Mouse (Mus musculus): ENCODE measurements around the gene Tbc1d8. TPM values are rescaled to one million over a fixed set of nuclear protein-coding genes. Genes with fewer than 3 reads are reported as not detected.

The Tbc1d8 gene
- polyA plus RNA-seq, 1 experiment, result 26.8 TPM

DNA sequence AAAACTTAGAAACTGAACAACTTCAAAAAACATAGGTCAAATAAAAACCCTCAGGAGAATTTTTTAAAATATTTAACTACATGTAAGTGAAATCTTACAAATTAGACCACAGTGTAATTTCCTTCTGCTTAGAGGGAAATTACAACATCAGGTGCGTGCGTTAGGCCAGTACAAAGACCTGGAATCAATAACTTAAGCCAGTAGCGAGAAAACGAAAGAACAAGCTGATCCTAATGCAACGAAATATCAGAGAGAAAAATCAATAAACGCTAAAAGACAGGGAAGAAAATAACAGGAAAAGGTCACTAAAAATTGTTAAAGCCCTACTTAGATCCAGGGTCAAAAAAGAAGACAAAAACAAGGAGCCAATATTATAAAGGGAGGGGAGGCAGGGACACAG is 44.3 kb downstream of the Tbc1d8 start:
- Histone ChIP-seq H3K4me3 (ENCODE audit: control insufficient read depth, insufficient read depth, low read length) (no peak overlapping the region), H3K36me3 (ENCODE audit: control insufficient read depth, insufficient read depth, low read length) (no peaks in the 10 kb centered on the region), H3K4me1 (replicated peaks; ENCODE audit: control insufficient read depth, insufficient read depth, low read length) (no peaks in the 10 kb centered on the region), H3K27me3 (ENCODE audit: control insufficient read depth, insufficient read depth, low read length) (no peaks in the 10 kb centered on the region), H3K27ac (ENCODE audit: control insufficient read depth, insufficient read depth, low read length) (no peak overlapping the region)
- no peak for DNase-seq
- TF ChIP-seq CTCF (IDR thresholded peaks at IDR 0.05; ENCODE audit: borderline replicate concordance, control insufficient read depth, extremely low read depth, insufficient read depth, low read length, poor library complexity), result no peak
- WGBS, result 95% methylated on average over 6 of the region's 6 CpGs

DNA sequence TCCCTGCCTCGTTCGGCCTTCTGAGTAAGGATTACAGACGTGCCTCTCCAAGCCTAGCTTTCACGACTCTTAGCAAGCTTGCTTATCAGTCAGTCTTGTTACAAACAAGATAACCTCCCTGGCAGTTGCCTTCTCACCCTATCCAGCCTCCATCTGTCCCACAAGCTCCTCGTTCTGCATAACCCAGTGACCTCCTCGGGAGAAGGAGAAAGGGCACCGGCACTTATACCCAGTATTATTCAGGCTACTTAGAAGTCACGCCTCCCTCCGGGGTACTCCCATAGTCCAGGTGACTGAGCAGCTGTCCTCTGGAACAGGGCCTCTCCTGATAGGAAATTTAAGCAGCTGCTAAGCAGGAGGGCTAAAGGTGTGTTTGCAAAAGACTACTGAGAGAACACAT is 48.5 kb downstream of the Tbc1d8 start:
- TF ChIP-seq POLR2A (IDR thresholded peaks at IDR 0.05; ENCODE audit: control insufficient read depth, extremely low read depth, insufficient read depth, low read length, poor library complexity) (no peak), CTCF (IDR thresholded peaks at IDR 0.05; ENCODE audit: borderline replicate concordance, control insufficient read depth, extremely low read depth, insufficient read depth, low read length, poor library complexity) (no peak)
- DNase-seq, result no peak
- Histone ChIP-seq H3K27ac (ENCODE audit: control insufficient read depth, insufficient read depth, low read length) (no peak overlapping the region), H3K4me1 (replicated peaks; ENCODE audit: control insufficient read depth, insufficient read depth, low read length) (no peaks in the 10 kb centered on the region), H3K36me3 (ENCODE audit: control insufficient read depth, insufficient read depth, low read length) (no peaks in the 10 kb centered on the region), H3K4me3 (ENCODE audit: control insufficient read depth, insufficient read depth, low read length) (no peak overlapping the region), H3K27me3 (ENCODE audit: control insufficient read depth, insufficient read depth, low read length) (no peaks in the 10 kb centered on the region)
- WGBS, result 95% methylated on average over 9 of the region's 9 CpGs

DNA sequence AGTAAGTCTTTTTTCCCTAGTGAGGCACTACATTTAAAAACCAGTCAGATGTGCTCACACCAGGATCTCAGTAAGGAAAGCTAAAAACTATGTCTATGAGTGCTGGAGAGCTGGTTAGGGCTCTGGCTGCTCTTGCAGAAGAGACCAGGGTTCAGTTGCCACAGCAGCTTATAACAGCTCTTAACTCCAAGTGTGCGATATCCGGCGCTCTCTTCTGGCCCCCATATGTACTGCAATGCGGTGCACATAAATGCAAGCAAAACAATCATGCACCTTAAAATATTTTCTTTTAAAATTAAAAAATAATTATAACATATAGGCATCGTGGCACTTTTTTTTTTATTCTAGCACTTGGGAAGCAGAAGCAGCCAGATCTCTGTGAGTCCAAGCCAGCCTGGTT is 49.5 kb downstream of the Tbc1d8 start:
- 94% methylated on average over 5 of the region's 5 CpGs for WGBS
- no peak for TF ChIP-seq POLR2A (IDR thresholded peaks at IDR 0.05; ENCODE audit: control insufficient read depth, extremely low read depth, insufficient read depth, low read length, poor library complexity)
- no peak for TF ChIP-seq CTCF (IDR thresholded peaks at IDR 0.05; ENCODE audit: borderline replicate concordance, control insufficient read depth, extremely low read depth, insufficient read depth, low read length, poor library complexity)
- H3K27ac ChIP-seq (ENCODE audit: control insufficient read depth, insufficient read depth, low read length), result no peak overlapping the region
- no peaks in the 10 kb centered on the region for H3K36me3 ChIP-seq (ENCODE audit: control insufficient read depth, insufficient read depth, low read length)
- no peaks in the 10 kb centered on the region for H3K4me1 ChIP-seq (replicated peaks; ENCODE audit: control insufficient read depth, insufficient read depth, low read length)
- H3K4me3 ChIP-seq (ENCODE audit: control insufficient read depth, insufficient read depth, low read length), result no peak overlapping the region
- no peaks in the 10 kb centered on the region for H3K27me3 ChIP-seq (ENCODE audit: control insufficient read depth, insufficient read depth, low read length)
- DNase-seq, result peak; percentile 24

DNA sequence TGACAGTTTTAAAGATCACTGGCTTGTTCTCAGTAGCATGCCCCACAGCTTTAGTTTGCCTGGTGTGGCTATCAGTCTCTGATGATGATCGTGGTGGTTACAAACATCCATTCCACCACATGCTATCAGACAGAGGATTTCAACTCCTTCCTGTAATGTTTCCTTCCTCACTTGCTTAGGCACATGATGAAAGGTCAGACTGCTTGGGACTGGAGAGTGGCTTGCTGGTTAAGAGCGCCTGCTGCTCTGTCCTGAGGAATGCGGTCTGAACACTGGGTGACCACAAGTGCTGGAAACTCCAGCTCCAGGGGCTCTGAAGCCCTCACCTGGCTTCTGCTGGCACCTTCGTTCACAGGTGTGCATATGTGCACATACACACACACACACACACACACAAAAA is 50.3 kb downstream of the Tbc1d8 start:
- no peaks in the 10 kb centered on the region for H3K4me1 ChIP-seq (replicated peaks; ENCODE audit: control insufficient read depth, insufficient read depth, low read length)
- no peak overlapping the region for H3K27ac ChIP-seq (ENCODE audit: control insufficient read depth, insufficient read depth, low read length)
- DNase-seq, result no peak
- H3K4me3 ChIP-seq (ENCODE audit: control insufficient read depth, insufficient read depth, low read length), result no peak overlapping the region
- 56% methylated on average over 4 of the region's 4 CpGs for WGBS
- no peaks in the 10 kb centered on the region for H3K27me3 ChIP-seq (ENCODE audit: control insufficient read depth, insufficient read depth, low read length)
- H3K36me3 ChIP-seq (ENCODE audit: control insufficient read depth, insufficient read depth, low read length), result no peaks in the 10 kb centered on the region
- TF ChIP-seq POLR2A (IDR thresholded peaks at IDR 0.05; ENCODE audit: control insufficient read depth, extremely low read depth, insufficient read depth, low read length, poor library complexity) (no peak), CTCF (IDR thresholded peaks at IDR 0.05; ENCODE audit: borderline replicate concordance, control insufficient read depth, extremely low read depth, insufficient read depth, low read length, poor library complexity) (no peak)

DNA sequence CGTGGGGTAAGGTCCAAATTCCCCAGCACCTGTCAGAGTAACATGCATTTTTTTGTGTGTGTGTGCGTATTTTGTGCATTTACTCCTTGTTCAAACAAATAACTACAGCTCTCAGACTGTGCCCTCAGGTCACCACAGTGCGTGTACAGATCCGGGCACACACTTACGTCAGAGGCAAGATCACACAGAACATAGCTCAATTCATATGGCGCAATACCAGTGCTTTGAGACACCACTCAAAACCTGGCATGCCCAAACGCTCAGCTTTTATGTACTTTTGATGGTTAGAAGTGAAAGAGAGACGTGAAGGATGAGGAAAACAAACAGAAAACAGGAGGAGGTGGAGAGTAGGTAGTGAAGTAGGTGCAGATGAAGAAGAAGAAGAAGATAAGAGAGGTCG is 53.1 kb downstream of the Tbc1d8 start:
- no peaks in the 10 kb centered on the region for H3K36me3 ChIP-seq (ENCODE audit: control insufficient read depth, insufficient read depth, low read length)
- DNase-seq, result no peak
- no peak overlapping the region for H3K27ac ChIP-seq (ENCODE audit: control insufficient read depth, insufficient read depth, low read length)
- 93% methylated on average over 9 of the region's 9 CpGs for WGBS
- H3K4me1 ChIP-seq (replicated peaks; ENCODE audit: control insufficient read depth, insufficient read depth, low read length), result no peaks in the 10 kb centered on the region
- TF ChIP-seq POLR2A (IDR thresholded peaks at IDR 0.05; ENCODE audit: control insufficient read depth, extremely low read depth, insufficient read depth, low read length, poor library complexity) (no peak), CTCF (IDR thresholded peaks at IDR 0.05; ENCODE audit: borderline replicate concordance, control insufficient read depth, extremely low read depth, insufficient read depth, low read length, poor library complexity) (no peak)
- no peaks in the 10 kb centered on the region for H3K27me3 ChIP-seq (ENCODE audit: control insufficient read depth, insufficient read depth, low read length)
- no peak overlapping the region for H3K4me3 ChIP-seq (ENCODE audit: control insufficient read depth, insufficient read depth, low read length)

DNA sequence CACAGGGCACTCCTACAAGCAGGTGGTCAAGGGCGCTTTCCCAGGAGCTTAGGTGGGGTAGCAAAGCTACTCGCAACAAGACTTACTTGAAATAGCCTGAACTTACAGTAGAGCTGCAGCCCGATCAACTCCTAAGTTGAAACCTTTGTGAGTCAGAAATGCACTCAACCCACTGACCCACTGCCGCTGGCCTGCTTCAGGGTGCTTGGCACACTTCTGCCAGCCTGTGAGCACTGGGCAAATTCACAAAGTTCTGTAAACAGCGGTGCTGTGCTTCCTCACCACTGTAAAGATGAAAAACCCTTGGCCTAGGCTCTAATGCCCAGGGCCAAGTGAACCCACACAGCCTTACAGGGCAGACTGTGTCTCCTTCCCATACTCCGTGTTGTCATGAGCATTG is 57.6 kb downstream of the Tbc1d8 start:
- WGBS, result over 99% methylated on average over 6 of the region's 6 CpGs
- Histone ChIP-seq H3K36me3 (ENCODE audit: control insufficient read depth, insufficient read depth, low read length) (no peaks in the 10 kb centered on the region), H3K4me1 (replicated peaks; ENCODE audit: control insufficient read depth, insufficient read depth, low read length) (peaks cover 7% of the 10 kb centered on the region), H3K4me3 (ENCODE audit: control insufficient read depth, insufficient read depth, low read length) (no peak overlapping the region), H3K27ac (ENCODE audit: control insufficient read depth, insufficient read depth, low read length) (no peak overlapping the region), H3K27me3 (ENCODE audit: control insufficient read depth, insufficient read depth, low read length) (no peaks in the 10 kb centered on the region)
- DNase-seq, result no peak
- TF ChIP-seq POLR2A (IDR thresholded peaks at IDR 0.05; ENCODE audit: control insufficient read depth, extremely low read depth, insufficient read depth, low read length, poor library complexity) (no peak), CTCF (IDR thresholded peaks at IDR 0.05; ENCODE audit: borderline replicate concordance, control insufficient read depth, extremely low read depth, insufficient read depth, low read length, poor library complexity) (no peak)

DNA sequence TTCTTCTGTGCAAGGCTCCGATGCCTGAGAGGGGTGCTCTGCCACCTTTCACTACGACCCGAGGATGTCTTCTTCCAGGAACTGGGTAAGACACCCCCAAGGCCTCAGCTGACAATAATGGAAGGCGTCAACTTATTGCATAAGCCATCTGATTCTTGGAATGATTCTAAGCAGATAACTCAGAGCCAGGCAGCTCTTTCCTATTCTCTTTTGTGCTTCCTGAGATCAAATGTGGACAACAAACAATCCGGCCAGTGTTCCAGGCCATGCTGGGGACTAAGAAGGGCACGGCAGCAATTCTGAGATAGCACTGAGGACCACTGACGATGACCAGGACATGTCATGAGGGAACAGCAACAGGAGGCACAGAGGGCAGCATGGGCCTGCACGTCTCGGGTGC is 59.7 kb downstream of the Tbc1d8 start:
- H3K4me1 ChIP-seq (replicated peaks; ENCODE audit: control insufficient read depth, insufficient read depth, low read length), result peaks cover 7% of the 10 kb centered on the region
- no peak overlapping the region for H3K27ac ChIP-seq (ENCODE audit: control insufficient read depth, insufficient read depth, low read length)
- 96% methylated on average over 9 of the region's 9 CpGs for WGBS
- no peak for TF ChIP-seq POLR2A (IDR thresholded peaks at IDR 0.05; ENCODE audit: control insufficient read depth, extremely low read depth, insufficient read depth, low read length, poor library complexity)
- TF ChIP-seq CTCF (IDR thresholded peaks at IDR 0.05; ENCODE audit: borderline replicate concordance, control insufficient read depth, extremely low read depth, insufficient read depth, low read length, poor library complexity), result no peak
- no peaks in the 10 kb centered on the region for H3K36me3 ChIP-seq (ENCODE audit: control insufficient read depth, insufficient read depth, low read length)
- no peak for DNase-seq
- no peak overlapping the region for H3K4me3 ChIP-seq (ENCODE audit: control insufficient read depth, insufficient read depth, low read length)
- H3K27me3 ChIP-seq (ENCODE audit: control insufficient read depth, insufficient read depth, low read length), result no peaks in the 10 kb centered on the region

All from thymus, adult 2 months (tissue).